Mouse (Mus musculus): ENCODE data around the gene Pou3f3. TPM values are rescaled to one million over a fixed set of nuclear protein-coding genes. Genes with fewer than 3 reads are reported as not detected.

Gene Pou3f3
- not detected in 2 replicates for polyA plus RNA-seq (2015; fragmentation: Nextera tagmentation; extraction: Ambion mirVana)

DNA sequence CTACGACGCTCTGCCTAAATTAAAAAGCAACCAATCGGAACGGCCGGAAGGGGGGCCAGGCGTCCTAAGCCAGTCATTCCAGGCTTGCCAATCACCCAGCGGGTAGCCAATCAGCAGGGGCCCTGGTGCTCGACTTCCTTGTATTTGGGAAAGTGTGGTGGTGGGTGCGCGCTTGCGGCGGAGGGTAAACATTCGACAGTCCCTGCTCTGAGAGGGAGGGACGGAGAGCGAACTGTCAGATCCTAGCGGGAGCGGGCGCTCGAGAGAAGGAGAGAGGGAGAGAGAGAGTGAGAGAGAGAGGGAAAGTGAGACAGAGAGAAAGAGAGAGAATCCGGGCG lies at the start of gene Pou3f3:
Gene Pou3f3 (plus strand): TSS at position 191 of the 338 bp plus-strand sequence.
- Histone ChIP-seq H3K27me3 (ENCODE audit: control insufficient read depth, insufficient read depth, low read depth, low read length) (peaks cover 92% of the 10 kb centered on the region), H3K9me3 (replicated peaks; ENCODE audit: control insufficient read depth, low read length) (no peaks in the 10 kb centered on the region), H3K27ac (ENCODE audit: low read length) (no peak within 1 kb of the TSS), H3K4me2 (ENCODE audit: low read depth, low read length) (peak within 1 kb of the TSS; percentile 50), H3K4me3 (ENCODE audit: low read depth, low read length) (peak within 1 kb of the TSS; percentile 38), H3K4me1 (ENCODE audit: control insufficient read depth, low read depth, low read length) (no peaks in the 10 kb centered on the region; the same call in none of the 2 replicates), H3K36me3 (ENCODE audit: control insufficient read depth, insufficient read depth) (no peaks in the 10 kb centered on the region), H3K9ac (ENCODE audit: low read depth, low read length) (no peak within 1 kb of the TSS)
- under 1% methylated on average over 19 of the region's 21 CpGs for WGBS (ENCODE audit: insufficient replicate concordance)
- no peak for ATAC-seq (ENCODE audit: low read depth)

GRCm38 (mm10) chr1:42648366-42648935 lies 47.1 kb upstream of the Pou3f3 start:
- no peak overlapping the region for H3K9ac ChIP-seq (ENCODE audit: low read depth, low read length)
- no peak overlapping the region for H3K4me3 ChIP-seq (ENCODE audit: low read depth, low read length)
- no peak overlapping the region for H3K27ac ChIP-seq (ENCODE audit: low read length)
- no peaks in the 10 kb centered on the region for H3K4me1 ChIP-seq (ENCODE audit: control insufficient read depth, low read depth, low read length)
- no peaks in the 10 kb centered on the region for H3K27me3 ChIP-seq (ENCODE audit: control insufficient read depth, insufficient read depth, low read depth, low read length)
- no peaks in the 10 kb centered on the region for H3K36me3 ChIP-seq (ENCODE audit: control insufficient read depth, insufficient read depth)
- 70% methylated on average over 9 of the region's 9 CpGs for WGBS (ENCODE audit: insufficient replicate concordance)
- H3K4me2 ChIP-seq (ENCODE audit: low read depth, low read length), result no peak overlapping the region
- ATAC-seq (ENCODE audit: low read depth), result no peak
- no peaks in the 10 kb centered on the region for H3K9me3 ChIP-seq (replicated peaks; ENCODE audit: control insufficient read depth, low read length)

DNA sequence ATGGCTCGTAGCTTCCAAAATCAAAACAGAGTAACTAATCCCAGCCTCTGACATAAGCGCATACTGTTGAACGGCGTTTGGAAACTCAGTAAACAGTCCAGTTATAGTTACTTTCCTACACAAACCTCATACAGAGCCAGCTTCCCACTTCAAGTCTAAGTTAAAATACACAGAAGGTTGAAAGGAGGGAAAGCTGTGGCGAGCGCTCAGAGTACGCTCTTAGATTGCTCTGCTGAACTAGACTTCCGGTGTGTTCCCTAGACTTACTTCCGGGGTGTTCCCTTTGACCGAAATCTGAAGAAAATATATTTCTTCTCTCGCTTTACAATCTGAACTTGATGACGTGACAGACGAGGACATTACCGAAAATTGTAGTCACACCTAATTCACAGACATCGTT lies 44.1 kb upstream of the Pou3f3 start:
- ATAC-seq (ENCODE audit: low read depth), result no peak
- no peaks in the 10 kb centered on the region for H3K27me3 ChIP-seq (ENCODE audit: control insufficient read depth, insufficient read depth, low read depth, low read length)

GRCm38 (mm10) chr1:42667546-42667945 lies 28.0 kb upstream of the Pou3f3 start:
- Histone ChIP-seq H3K9ac (ENCODE audit: low read depth, low read length) (no peak overlapping the region), H3K4me2 (ENCODE audit: low read depth, low read length) (no peak overlapping the region), H3K36me3 (ENCODE audit: control insufficient read depth, insufficient read depth) (no peaks in the 10 kb centered on the region), H3K4me3 (ENCODE audit: low read depth, low read length) (no peak overlapping the region), H3K9me3 (replicated peaks; ENCODE audit: control insufficient read depth, low read length) (no peaks in the 10 kb centered on the region), H3K27me3 (ENCODE audit: control insufficient read depth, insufficient read depth, low read depth, low read length) (no peaks in the 10 kb centered on the region), H3K27ac (ENCODE audit: low read length) (no peak overlapping the region), H3K4me1 (ENCODE audit: control insufficient read depth, low read depth, low read length) (no peaks in the 10 kb centered on the region)
- 64% methylated on average over 1 of the region's 1 CpGs for WGBS (ENCODE audit: insufficient replicate concordance)
- no peak for ATAC-seq (ENCODE audit: low read depth)

More for the DNA sequence above, 44.1 kb upstream of the Pou3f3 start:
- Histone ChIP-seq H3K9ac (ENCODE audit: low read depth, low read length) (no peak overlapping the region), H3K9me3 (replicated peaks; ENCODE audit: control insufficient read depth, low read length) (no peaks in the 10 kb centered on the region), H3K4me2 (ENCODE audit: low read depth, low read length) (no peak overlapping the region), H3K36me3 (ENCODE audit: control insufficient read depth, insufficient read depth) (no peaks in the 10 kb centered on the region), H3K4me1 (ENCODE audit: control insufficient read depth, low read depth, low read length) (no peaks in the 10 kb centered on the region), H3K4me3 (ENCODE audit: low read depth, low read length) (no peak overlapping the region), H3K27ac (ENCODE audit: low read length) (no peak overlapping the region)
- WGBS (ENCODE audit: insufficient replicate concordance), result 77% methylated on average over 15 of the region's 15 CpGs

DNA sequence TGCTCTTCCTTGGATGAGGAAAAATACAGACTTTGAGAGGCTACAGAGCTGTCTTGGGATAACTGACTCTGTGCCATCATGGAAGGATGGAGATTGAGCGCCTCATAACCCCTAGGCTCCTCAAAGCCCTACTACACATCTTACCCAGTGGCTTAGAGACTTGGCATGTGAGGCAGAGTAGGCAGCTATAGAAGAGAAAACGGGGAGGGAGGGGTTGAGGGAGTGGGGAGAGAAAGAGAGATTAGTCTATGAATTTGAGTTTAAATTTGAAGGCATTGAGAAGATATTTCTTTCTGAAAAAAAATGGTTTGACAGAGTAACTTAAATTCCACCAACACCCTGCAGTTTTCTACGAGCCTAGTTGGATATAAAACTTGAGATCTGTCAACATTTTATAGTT lies 14.9 kb upstream of the Pou3f3 start:
- ATAC-seq (ENCODE audit: low read depth), result no peak
- 51% methylated on average over 3 of the region's 3 CpGs for WGBS (ENCODE audit: insufficient replicate concordance)

GRCm38 (mm10) chr1:42681762-42682161 lies 13.8 kb upstream of the Pou3f3 start:
- H3K27me3 ChIP-seq (ENCODE audit: control insufficient read depth, insufficient read depth, low read depth, low read length), result peaks cover 34% of the 10 kb centered on the region
- no peaks in the 10 kb centered on the region; the same call in 1 of the 2 replicates for H3K4me1 ChIP-seq (ENCODE audit: control insufficient read depth, low read depth, low read length)
- H3K36me3 ChIP-seq (ENCODE audit: control insufficient read depth, insufficient read depth), result no peaks in the 10 kb centered on the region
- no peak for ATAC-seq (ENCODE audit: low read depth)
- no peak overlapping the region for H3K4me2 ChIP-seq (ENCODE audit: low read depth, low read length)
- 48% methylated on average over 5 of the region's 5 CpGs for WGBS (ENCODE audit: insufficient replicate concordance)
- H3K9me3 ChIP-seq (replicated peaks; ENCODE audit: control insufficient read depth, low read length), result no peaks in the 10 kb centered on the region
- no peak overlapping the region for H3K27ac ChIP-seq (ENCODE audit: low read length)
- H3K9ac ChIP-seq (ENCODE audit: low read depth, low read length), result no peak overlapping the region
- no peak overlapping the region for H3K4me3 ChIP-seq (ENCODE audit: low read depth, low read length)

More for the DNA sequence above, 14.9 kb upstream of the Pou3f3 start:
- Histone ChIP-seq H3K4me1 (ENCODE audit: control insufficient read depth, low read depth, low read length) (no peaks in the 10 kb centered on the region; the same call in 1 of the 2 replicates), H3K9ac (ENCODE audit: low read depth, low read length) (no peak overlapping the region), H3K27me3 (ENCODE audit: control insufficient read depth, insufficient read depth, low read depth, low read length) (peaks cover 23% of the 10 kb centered on the region), H3K4me3 (ENCODE audit: low read depth, low read length) (no peak overlapping the region), H3K9me3 (replicated peaks; ENCODE audit: control insufficient read depth, low read length) (no peaks in the 10 kb centered on the region), H3K36me3 (ENCODE audit: control insufficient read depth, insufficient read depth) (no peaks in the 10 kb centered on the region), H3K4me2 (ENCODE audit: low read depth, low read length) (no peak overlapping the region), H3K27ac (ENCODE audit: low read length) (no peak overlapping the region)

GRCm38 (mm10) chr1:42683861-42684260 lies 11.7 kb upstream of the Pou3f3 start:
- Histone ChIP-seq H3K4me3 (ENCODE audit: low read depth, low read length) (no peak overlapping the region), H3K36me3 (ENCODE audit: control insufficient read depth, insufficient read depth) (no peaks in the 10 kb centered on the region), H3K27me3 (ENCODE audit: control insufficient read depth, insufficient read depth, low read depth, low read length) (peaks cover 55% of the 10 kb centered on the region), H3K27ac (ENCODE audit: low read length) (no peak overlapping the region), H3K9ac (ENCODE audit: low read depth, low read length) (no peak overlapping the region), H3K4me2 (ENCODE audit: low read depth, low read length) (no peak overlapping the region), H3K9me3 (replicated peaks; ENCODE audit: control insufficient read depth, low read length) (no peaks in the 10 kb centered on the region), H3K4me1 (ENCODE audit: control insufficient read depth, low read depth, low read length) (no peaks in the 10 kb centered on the region; the same call in 1 of the 2 replicates)
- 1% methylated on average over 6 of the region's 6 CpGs for WGBS (ENCODE audit: insufficient replicate concordance)
- ATAC-seq (ENCODE audit: low read depth), result no peak

DNA sequence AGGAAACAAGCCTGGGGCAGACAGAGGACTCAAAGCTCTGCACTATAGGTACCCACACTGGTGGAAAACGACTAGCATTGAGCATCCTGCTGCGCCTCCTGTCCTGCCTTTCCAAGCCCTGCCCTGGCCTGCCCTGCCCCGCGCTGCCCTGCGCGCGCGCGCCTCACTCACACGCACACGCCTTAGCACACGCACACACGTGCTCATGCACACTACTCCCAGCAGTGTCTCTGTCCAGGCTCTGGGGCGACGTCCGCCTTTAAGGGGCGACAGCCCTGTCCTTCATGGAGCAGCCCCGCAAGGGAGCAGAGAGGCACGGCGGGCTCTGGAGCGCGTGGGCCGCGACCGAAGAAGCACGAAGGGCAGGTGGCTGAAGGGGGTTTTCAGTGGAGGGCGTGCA lies 11.2 kb upstream of the Pou3f3 start:
- H3K27ac ChIP-seq (ENCODE audit: low read length), result no peak overlapping the region
- no peak for ATAC-seq (ENCODE audit: low read depth)
- H3K27me3 ChIP-seq (ENCODE audit: control insufficient read depth, insufficient read depth, low read depth, low read length), result peaks cover 59% of the 10 kb centered on the region
- 2% methylated on average over 26 of the region's 27 CpGs for WGBS (ENCODE audit: insufficient replicate concordance)
- H3K36me3 ChIP-seq (ENCODE audit: control insufficient read depth, insufficient read depth), result no peaks in the 10 kb centered on the region
- H3K4me3 ChIP-seq (ENCODE audit: low read depth, low read length), result no peak overlapping the region
- no peaks in the 10 kb centered on the region; the same call in 1 of the 2 replicates for H3K4me1 ChIP-seq (ENCODE audit: control insufficient read depth, low read depth, low read length)
- H3K4me2 ChIP-seq (ENCODE audit: low read depth, low read length), result no peak overlapping the region
- H3K9ac ChIP-seq (ENCODE audit: low read depth, low read length), result no peak overlapping the region
- no peaks in the 10 kb centered on the region for H3K9me3 ChIP-seq (replicated peaks; ENCODE audit: control insufficient read depth, low read length)

GRCm38 (mm10) chr1:42684783-42685182 lies 10.8 kb upstream of the Pou3f3 start:
- H3K4me3 ChIP-seq (ENCODE audit: low read depth, low read length), result no peak overlapping the region

More at GRCm38 (mm10) chr1:42684783-42685182, 10.8 kb upstream of the Pou3f3 start:
- Histone ChIP-seq H3K4me1 (ENCODE audit: control insufficient read depth, low read depth, low read length) (no peaks in the 10 kb centered on the region; the same call in 1 of the 2 replicates), H3K27ac (ENCODE audit: low read length) (no peak overlapping the region), H3K27me3 (ENCODE audit: control insufficient read depth, insufficient read depth, low read depth, low read length) (peaks cover 64% of the 10 kb centered on the region), H3K36me3 (ENCODE audit: control insufficient read depth, insufficient read depth) (no peaks in the 10 kb centered on the region), H3K9ac (ENCODE audit: low read depth, low read length) (no peak overlapping the region), H3K9me3 (replicated peaks; ENCODE audit: control insufficient read depth, low read length) (no peaks in the 10 kb centered on the region), H3K4me2 (ENCODE audit: low read depth, low read length) (no peak overlapping the region)
- 2% methylated on average over 19 of the region's 21 CpGs for WGBS (ENCODE audit: insufficient replicate concordance)
- no peak for ATAC-seq (ENCODE audit: low read depth)
